ENCODE assay signal across 9 mouse cellular contexts in the genomic region with DNA sequence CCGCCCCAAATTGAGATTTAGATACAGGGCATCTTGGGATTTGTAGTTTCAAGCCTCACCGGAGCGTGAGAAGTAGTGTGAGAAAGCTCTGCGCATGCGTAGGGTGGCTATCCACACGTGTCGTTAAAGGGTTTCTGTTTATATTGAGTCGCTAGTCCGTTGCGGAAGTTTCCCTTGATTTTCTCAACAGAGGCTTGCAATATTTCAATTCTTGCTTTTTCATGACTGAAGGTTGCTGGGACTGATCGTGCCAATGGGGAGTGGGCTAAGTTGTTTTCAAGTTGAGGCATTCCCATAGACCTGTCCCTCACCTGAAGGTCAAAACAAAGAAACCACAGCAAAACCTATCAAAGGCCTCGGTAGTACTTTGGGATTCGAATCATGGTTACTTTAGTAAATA. TPM values are rescaled to one million over a fixed set of nuclear protein-coding genes. Genes with fewer than 3 reads are reported as not detected.
DNase-seq lines count a peak whose midpoint lies in the region; ATAC-seq lines count a peak whose summit lies in the region.
"Had no signal": no experiment of that assay in that cellular context is flagged by ENCODE, and none has a peak within 500 bp of the region (broad histone marks: within the 10 kb centered on the region; RNA-seq: fewer than 3 reads in every experiment).

No protein-coding gene starts in this region.

- intact Hi-C loops in left cerebral cortex, postnatal 36 days (cut with DNase I): loop anchor here (5.0 kb wide), 1 partner anchor 38 kb away; the partner anchor contains the start of gene Dhps

- peak; percentile 84 for DNase-seq in T-cell, adult 2 months (ENCODE audit: low spot score)
- DNase-seq in cerebellum, adult 8-10 months: peak; percentile 57
- peak; percentile 55 to 57 for DNase-seq in frontal cortex, postnatal 14 days (ENCODE audit: low spot score in 2 of 2)
- peak; percentile 53 to 63 for DNase-seq in left cerebral cortex, postnatal 36 days (ENCODE audit: low spot score in 2 of 2)
- peak; percentile 88 to 90 for DNase-seq in right cerebral cortex, postnatal 10 days (ENCODE audit: low spot score in 2 of 2)
- DNase-seq in yolk sac, embryonic 10.5 days (ENCODE audit: low spot score): peak; percentile 85

- peak; percentile 35 for ATAC-seq in inflammation-experienced regulatory T-cells, adult 6 months
- ATAC-seq in megakaryocyte progenitor cell, adult 5-6 weeks (replicated peaks; ENCODE audit: poor library complexity): peak; percentile 26

RNA-seq across cellular contexts. Expression of gene Tnpo2, which starts 2.0 kb away (rescaled TPM):
- polyA plus RNA-seq in inflammation-experienced regulatory T-cells, adult 6 months (2017; shearing (Covaris generic)): 10 to 100 TPM; 13.8 to 18.7 (median 16.5) TPM
- 100 to 1,000 TPM; 160 to 169 TPM for total RNA-seq in left cerebral cortex, postnatal 36 days (2021)
- total RNA-seq in megakaryocyte progenitor cell, adult 5-6 weeks (2015): 16.2 and 16.7 TPM in 2 replicates
- total RNA-seq in megakaryocyte progenitor cell, adult 5-6 weeks (2017): 20.4 and 22.0 TPM in 2 replicates

RNA-seq across cellular contexts. Expression of gene Trir, which starts 8.1 kb away (rescaled TPM):
- 10 to 100 TPM; 17.8 to 31.0 (median 24.1) TPM for polyA plus RNA-seq in inflammation-experienced regulatory T-cells, adult 6 months (2017; shearing (Covaris generic))
- 100 to 1,000 TPM; 124 to 132 TPM for total RNA-seq in left cerebral cortex, postnatal 36 days (2021)
- 132 and 138 TPM in 2 replicates for total RNA-seq in megakaryocyte progenitor cell, adult 5-6 weeks (2015)
- total RNA-seq in megakaryocyte progenitor cell, adult 5-6 weeks (2017): 212 and 224 TPM in 2 replicates

RNA-seq across cellular contexts. Expression of gene Asna1, which starts 9.7 kb away (rescaled TPM):
- polyA plus RNA-seq in inflammation-experienced regulatory T-cells, adult 6 months (2017; shearing (Covaris generic)): 10 to 100 TPM; 50.0 to 67.9 (median 60.7) TPM
- total RNA-seq in left cerebral cortex, postnatal 36 days (2021): 100 to 1,000 TPM; 119 to 143 TPM
- 68.4 and 69.0 TPM in 2 replicates for total RNA-seq in megakaryocyte progenitor cell, adult 5-6 weeks (2015)
- total RNA-seq in megakaryocyte progenitor cell, adult 5-6 weeks (2017): 78.2 and 83.7 TPM in 2 replicates

RNA-seq across cellular contexts. Expression of gene Best2, which starts 20.4 kb away (rescaled TPM):
- polyA plus RNA-seq in inflammation-experienced regulatory T-cells, adult 6 months (2017; shearing (Covaris generic)): not detected
- not detected for total RNA-seq in left cerebral cortex, postnatal 36 days (2021)
- total RNA-seq in megakaryocyte progenitor cell, adult 5-6 weeks (2015): not detected in 2 replicates
- total RNA-seq in megakaryocyte progenitor cell, adult 5-6 weeks (2017): not detected in 2 replicates
- polyA plus RNA-seq: gonadal fat pad, adult 2 months had no signal

RNA-seq across cellular contexts. Expression of gene Fbxw9, which starts 25.1 kb away (rescaled TPM):
- 1 to 10 TPM; 2.3 to 4.8 (median 2.9) TPM for polyA plus RNA-seq in inflammation-experienced regulatory T-cells, adult 6 months (2017; shearing (Covaris generic))
- total RNA-seq in left cerebral cortex, postnatal 36 days (2021): 10 to 100 TPM; 21.7 to 22.8 TPM
- 4.4 and 4.9 TPM in 2 replicates for total RNA-seq in megakaryocyte progenitor cell, adult 5-6 weeks (2015)
- 3.2 and 3.5 TPM in 2 replicates for total RNA-seq in megakaryocyte progenitor cell, adult 5-6 weeks (2017)

Comparison
In these comparisons a context has a peak if more than half of its experiments do, and no peak if none do; other contexts are left out.
1. Peak in every context shown above with its lines: DNase-seq and ATAC-seq.
2. RNA of gene Tnpo2, which starts 2.0 kb away (total RNA-seq): 160 to 169 TPM in left cerebral cortex, postnatal 36 days; 16.2 to 22.0 TPM in megakaryocyte progenitor cell, adult 5-6 weeks; every median in the first group is over 4 times any median in the second.